Mouse (Mus musculus) liver, adult 2 months (tissue): ENCODE measurements around the gene Rasa3. TPM values are rescaled to one million over a fixed set of nuclear protein-coding genes. Genes with fewer than 3 reads are reported as not detected.

Experiments
- DNase-seq: peaks from one replicate; pipeline ENCODE4 v3.0.0-alpha.2; 2011; ENCODE audit warnings: low read depth, low spot score; ENCODE audit errors: extremely low read depth
- H3K27ac ChIP-seq: fragments of 200-500 bp; replicated peaks from 2 replicates; pipeline ENCODE4 v1.5.1; 2012; ENCODE audit warnings: low read depth, mild to moderate bottlenecking, control low read depth, inconsistent platforms, low read length; ENCODE audit not compliant: insufficient read depth
- H3K27me3 ChIP-seq: fragments of 200-500 bp; 2 replicates; pipeline ENCODE4 v1.6.1; 2012; ENCODE audit warnings: mild to moderate bottlenecking, moderate library complexity, low read length, inconsistent platforms; ENCODE audit not compliant: control insufficient read depth, insufficient read depth
- H3K36me3 ChIP-seq: fragments of 200-500 bp; 2 replicates; pipeline ENCODE4 v1.6.1; 2012; ENCODE audit warnings: low read length, inconsistent platforms; ENCODE audit not compliant: control insufficient read depth, insufficient read depth
- H3K4me1 ChIP-seq: fragments of 200-500 bp; 2 replicates; pipeline ENCODE4 v1.6.1; 2011; ENCODE audit warnings: low read length; ENCODE audit not compliant: control insufficient read depth, insufficient read depth
- H3K4me3 ChIP-seq: fragments of 200-500 bp; 2 replicates; pipeline ENCODE4 v1.5.1; 2011; ENCODE audit warnings: low read depth, mild to moderate bottlenecking, control low read depth, low read length, moderate library complexity; ENCODE audit not compliant: insufficient read depth
- H3K79me2 ChIP-seq: fragments of 200-500 bp; 2 replicates; pipeline ENCODE4 v1.6.1; 2012; ENCODE audit warnings: inconsistent platforms, mild to moderate bottlenecking, low read length, moderate library complexity; ENCODE audit not compliant: control insufficient read depth, insufficient read depth
- H3K9ac ChIP-seq: fragments of 200-500 bp; 2 replicates; pipeline ENCODE4 v1.6.1; 2012; ENCODE audit warnings: low read depth, mild to moderate bottlenecking, control low read depth, inconsistent platforms, low read length
- CTCF ChIP-seq: fragments of 200-500 bp; IDR thresholded peaks from 2 replicates; pipeline ENCODE4 v1.5.1; 2011; ENCODE audit warnings: low read depth, low read length, control low read depth
- POLR2A ChIP-seq: fragments of 200-500 bp; IDR thresholded peaks from 2 replicates; pipeline ENCODE4 v1.6.1; 2011; ENCODE audit warnings: low read length, control low read depth; ENCODE audit not compliant: insufficient read depth; ENCODE audit errors: extremely low read depth
- WGBS: fragments of 180-500 bp; shearing (Covaris S2); methylation state at CpG from one replicate; pipeline ENCODE4 v1.1.7; 2018; 5-methylcytosine and 5-hydroxymethylcytosine counted together
- polyA plus RNA-seq: library from polyadenylated mRNA; depleted of rRNA; stranded (reverse); fragments of >200 nt; gene quantifications from 2 replicates; pipeline ENCODE4 v1.2.3, GENCODE M21; 2012
- total RNA-seq: library from RNA; depleted of rRNA; stranded (reverse); fragments of >200 nt; gene quantifications from 2 replicates; pipeline ENCODE4 v1.2.3, GENCODE M21; 2014

Gene Rasa3
- total and polyA plus RNA-seq, 2 experiments: 6.6 to 10.3 TPM

DNA sequence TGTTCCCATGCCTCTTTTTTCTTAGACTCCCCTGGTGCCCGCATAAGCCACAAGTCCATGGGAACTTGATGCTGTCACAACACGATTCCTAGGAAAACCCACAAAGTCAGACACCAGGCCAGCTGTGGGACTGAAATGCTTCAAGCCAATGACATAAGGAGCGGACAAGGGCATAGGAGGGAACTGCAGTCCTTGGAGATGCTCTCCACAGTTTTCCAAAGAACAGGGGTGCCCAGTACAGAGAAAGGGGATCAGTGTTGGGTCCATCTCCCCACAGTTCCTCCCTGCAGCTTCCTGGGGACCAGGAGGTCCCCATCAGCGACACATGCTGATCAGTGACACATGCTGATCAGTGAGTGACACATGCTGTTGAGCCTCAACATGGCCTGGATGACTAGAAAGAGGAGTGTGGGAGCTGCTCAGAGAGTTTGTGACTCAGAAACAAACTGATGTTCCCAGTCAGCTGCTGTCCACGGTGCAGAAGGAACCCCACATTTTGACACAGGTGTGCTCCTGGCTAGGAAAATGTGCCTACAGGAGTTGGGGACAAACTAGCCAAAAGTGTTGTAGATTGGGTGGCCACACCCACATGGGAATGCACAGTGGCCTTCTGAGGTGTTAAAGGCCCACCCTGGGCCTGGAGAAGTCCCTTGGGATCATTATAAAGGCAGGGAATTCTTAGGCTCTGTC is 52.0 kb downstream of the Rasa3 start:
- H3K9ac ChIP-seq: no peak overlapping the region
- 89% methylated on average over 5 of the region's 5 CpGs for WGBS
- no peaks in the 10 kb centered on the region for H3K27me3 ChIP-seq
- TF ChIP-seq CTCF: no peak
- no peak for TF ChIP-seq POLR2A
- H3K4me1 ChIP-seq: no peaks in the 10 kb centered on the region
- no peak overlapping the region for H3K27ac ChIP-seq
- H3K4me3 ChIP-seq: no peak overlapping the region
- H3K79me2 ChIP-seq: no peaks in the 10 kb centered on the region
- DNase-seq: no peak
- no peaks in the 10 kb centered on the region for H3K36me3 ChIP-seq

DNA sequence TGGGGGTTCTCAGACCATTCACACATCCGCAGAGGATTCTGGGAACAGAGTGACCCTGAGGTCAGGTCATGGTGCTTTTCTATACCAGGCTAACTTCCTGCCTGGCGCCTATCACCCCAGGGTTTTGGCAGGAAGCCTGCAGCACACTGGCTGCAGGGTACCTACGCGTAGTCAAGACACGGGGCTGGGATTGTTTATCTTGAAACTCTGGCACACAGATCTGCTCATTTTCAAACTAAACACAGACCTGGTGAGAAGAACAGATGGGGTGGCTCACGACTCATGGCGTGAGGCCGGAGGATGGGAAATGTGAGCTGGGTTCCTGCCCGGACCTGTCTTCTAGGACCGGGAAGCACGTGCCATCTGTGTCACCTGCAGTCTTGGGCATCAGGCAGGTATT is 52.5 kb downstream of the Rasa3 start:
- DNase-seq: no peak
- no peak overlapping the region for H3K4me3 ChIP-seq
- no peak overlapping the region for H3K27ac ChIP-seq
- H3K27me3 ChIP-seq: no peaks in the 10 kb centered on the region
- no peaks in the 10 kb centered on the region for H3K36me3 ChIP-seq
- no peaks in the 10 kb centered on the region for H3K79me2 ChIP-seq
- TF ChIP-seq CTCF: no peak
- TF ChIP-seq POLR2A: no peak
- no peak overlapping the region for H3K9ac ChIP-seq
- H3K4me1 ChIP-seq: no peaks in the 10 kb centered on the region
- WGBS: 29% methylated on average over 11 of the region's 11 CpGs

DNA sequence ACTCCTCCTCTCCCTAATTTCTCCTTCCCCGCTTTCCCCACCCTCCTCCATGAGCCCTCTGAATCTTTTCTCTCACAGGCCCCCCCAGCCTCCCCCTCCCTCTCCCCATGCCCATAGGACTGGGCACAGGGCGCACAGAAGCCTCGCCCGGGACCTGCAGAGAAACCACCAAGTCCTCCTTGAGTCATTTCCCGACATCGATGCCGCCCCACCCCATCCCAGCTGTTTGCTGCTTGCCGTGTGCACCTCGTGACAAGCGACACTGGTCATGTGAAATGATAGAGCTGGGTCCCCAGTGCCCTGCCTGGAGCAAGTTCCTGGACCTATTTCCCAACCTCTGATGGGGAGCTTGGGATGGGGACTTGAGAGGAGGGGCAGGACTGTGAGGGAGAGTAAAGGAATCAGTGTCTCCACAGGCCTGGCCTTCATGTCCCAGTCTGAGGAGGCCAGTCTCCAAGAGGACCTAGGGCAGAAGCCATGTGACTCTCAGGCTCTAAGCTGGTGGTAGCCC is 53.4 kb downstream of the Rasa3 start:
- 86% methylated on average over 10 of the region's 10 CpGs for WGBS
- DNase-seq: no peak
- Histone ChIP-seq H3K79me2 (no peaks in the 10 kb centered on the region), H3K27me3 (no peaks in the 10 kb centered on the region), H3K4me3 (no peak overlapping the region), H3K9ac (no peak overlapping the region), H3K4me1 (no peaks in the 10 kb centered on the region), H3K36me3 (no peaks in the 10 kb centered on the region), H3K27ac (no peak overlapping the region)
- TF ChIP-seq CTCF (no peak), POLR2A (no peak)

DNA sequence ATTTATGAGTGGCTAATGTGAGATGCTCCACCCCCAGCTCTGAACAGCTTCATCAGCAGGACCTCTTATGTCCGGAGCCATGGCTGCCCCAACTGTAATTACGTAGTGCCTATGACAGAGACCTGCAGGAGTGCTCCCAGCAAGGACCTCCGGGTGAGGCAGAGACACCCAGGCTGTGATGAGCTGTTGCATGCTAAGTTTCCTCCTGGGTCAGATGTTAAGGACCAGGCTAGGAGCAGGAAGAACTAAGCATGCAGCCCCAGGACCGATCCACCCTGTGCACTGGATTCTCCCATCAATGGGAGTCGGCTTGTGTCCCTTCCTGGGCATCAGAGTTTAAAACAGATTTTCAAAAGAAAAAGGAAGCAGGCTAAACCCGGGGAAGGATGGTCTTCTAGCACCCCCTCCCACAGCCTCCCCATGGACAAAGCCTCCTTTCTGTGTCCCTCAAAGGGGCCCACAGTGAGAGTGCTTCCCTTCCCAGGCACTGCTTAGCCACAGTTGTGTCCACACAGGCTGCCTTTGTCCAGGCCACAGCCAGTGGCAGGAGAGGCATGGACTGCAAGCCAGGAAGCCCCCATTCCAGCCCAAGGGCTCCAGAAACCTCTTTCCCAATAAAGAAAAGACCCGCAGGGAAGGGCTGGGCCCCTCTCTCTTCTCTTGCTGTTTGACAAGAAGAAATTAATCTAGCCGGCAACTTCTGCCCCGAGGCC is 54.2 kb downstream of the Rasa3 start:
- no peak overlapping the region for H3K27ac ChIP-seq
- 80% methylated on average over 9 of the region's 9 CpGs for WGBS
- TF ChIP-seq POLR2A: no peak
- TF ChIP-seq CTCF: no peak

DNA sequence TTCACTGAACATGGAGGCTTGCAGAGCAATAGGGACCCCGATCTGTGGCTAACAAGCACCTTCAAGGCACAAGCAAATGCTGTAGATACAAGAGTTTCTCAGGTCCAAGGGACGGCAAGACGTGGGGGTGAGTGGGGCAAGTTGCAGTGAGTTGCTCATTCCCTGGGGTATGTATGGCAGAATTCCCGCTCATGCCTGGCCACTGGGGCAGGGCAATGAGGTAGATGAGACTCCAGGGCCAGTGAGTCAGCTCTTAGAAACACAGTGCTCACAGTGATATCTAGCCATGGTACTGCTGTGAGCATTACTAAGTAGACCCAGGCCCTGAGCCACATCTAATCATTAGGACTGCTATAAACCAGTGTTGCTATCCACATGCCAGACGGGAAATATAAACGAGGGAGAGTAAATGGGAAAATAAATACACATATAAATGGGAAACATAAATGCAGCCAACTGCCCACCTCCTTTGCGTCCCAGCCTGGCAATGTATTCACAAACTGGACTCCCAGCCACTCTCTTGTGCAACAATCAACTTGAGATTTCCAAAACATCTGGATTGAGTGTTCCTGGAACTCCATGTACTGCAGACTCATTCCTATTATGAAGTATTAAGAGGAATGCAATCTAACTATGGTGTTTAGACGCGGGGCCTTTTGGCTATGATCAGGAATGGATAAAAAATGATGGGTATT is 57.0 kb downstream of the Rasa3 start:
- no peaks in the 10 kb centered on the region for H3K36me3 ChIP-seq
- no peak overlapping the region for H3K9ac ChIP-seq
- H3K4me1 ChIP-seq: no peaks in the 10 kb centered on the region
- H3K27me3 ChIP-seq: no peaks in the 10 kb centered on the region
- no peaks in the 10 kb centered on the region for H3K79me2 ChIP-seq
- TF ChIP-seq CTCF (no peak), POLR2A (no peak)
- no peak overlapping the region for H3K27ac ChIP-seq
- no peak overlapping the region for H3K4me3 ChIP-seq
- WGBS: 93% methylated on average over 9 of the region's 9 CpGs
- DNase-seq: no peak

More for the DNA sequence above, 54.2 kb downstream of the Rasa3 start:
- H3K27me3 ChIP-seq: no peaks in the 10 kb centered on the region
- H3K4me3 ChIP-seq: no peak overlapping the region
- no peaks in the 10 kb centered on the region for H3K36me3 ChIP-seq
- no peak overlapping the region for H3K9ac ChIP-seq
- no peaks in the 10 kb centered on the region for H3K4me1 ChIP-seq
- H3K79me2 ChIP-seq: no peaks in the 10 kb centered on the region
- no peak for DNase-seq
